Mouse (Mus musculus) CD4-positive naive resting alpha-beta T cell, adult 76 days (primary cell): ENCODE results near the gene Qpctl. TPM values are rescaled to one million over a fixed set of nuclear protein-coding genes. Genes with fewer than 3 reads are reported as not detected.

ENCODE experiments used
- total RNA-seq: library from RNA; stranded (reverse); gene quantifications from one replicate; pipeline ENCODE4 v1.2.4, GENCODE M21; 2023

Gene Qpctl
- 12.2 TPM for total RNA-seq

DNA sequence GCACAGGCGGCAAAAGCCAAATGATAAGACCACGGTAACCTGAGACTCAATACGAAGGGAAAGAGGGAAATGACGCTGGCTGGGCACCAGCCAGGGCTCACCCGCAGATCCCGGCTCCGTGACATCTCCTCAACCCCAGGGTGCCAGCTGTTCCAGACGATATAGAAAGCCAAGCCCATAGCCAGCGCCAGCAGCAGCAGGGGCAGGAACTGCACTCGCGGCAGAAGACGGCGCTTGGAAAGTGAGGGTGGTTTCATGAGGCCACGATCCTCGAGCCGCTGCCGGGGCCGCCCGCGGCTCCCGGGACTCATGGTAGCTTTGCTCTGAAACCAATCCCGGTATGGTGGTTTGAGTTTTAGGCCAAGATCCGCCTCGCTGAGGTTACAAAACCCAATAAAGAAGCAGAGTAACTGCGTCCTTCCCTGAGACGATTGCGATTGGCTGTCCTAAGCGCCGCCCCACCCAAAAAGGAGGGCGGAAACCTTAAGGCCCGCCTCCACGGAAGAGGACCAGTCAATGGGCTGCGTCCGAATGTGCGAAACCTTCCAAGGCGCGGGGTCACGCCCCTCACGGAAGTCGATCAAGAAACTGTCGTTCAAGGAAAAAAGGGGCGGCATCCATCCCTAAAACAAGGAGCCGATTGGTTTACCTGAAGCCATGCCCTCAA is at the start of gene Qpctl:
TSS of gene Qpctl (minus strand) at position 417 of the 667 bp plus-strand sequence.

GRCm38 (mm10) chr7:19175708-19176515 is 26.8 kb upstream of the Qpctl start, which contains the start of gene Eml2:
Eml2 (plus strand) TSS chr7:19176421.

GRCm38 (mm10) chr7:19165656-19166423 is 16.7 kb upstream of the Qpctl start, which contains the start of gene Gipr:
Gipr (minus strand) TSS chr7:19166127.

GRCm38 (mm10) chr7:19149626-19150025 is 535 bp upstream of the Qpctl start, which contains the start of gene Snrpd2:
Snrpd2 (plus strand) TSS chr7:19149722.

DNA sequence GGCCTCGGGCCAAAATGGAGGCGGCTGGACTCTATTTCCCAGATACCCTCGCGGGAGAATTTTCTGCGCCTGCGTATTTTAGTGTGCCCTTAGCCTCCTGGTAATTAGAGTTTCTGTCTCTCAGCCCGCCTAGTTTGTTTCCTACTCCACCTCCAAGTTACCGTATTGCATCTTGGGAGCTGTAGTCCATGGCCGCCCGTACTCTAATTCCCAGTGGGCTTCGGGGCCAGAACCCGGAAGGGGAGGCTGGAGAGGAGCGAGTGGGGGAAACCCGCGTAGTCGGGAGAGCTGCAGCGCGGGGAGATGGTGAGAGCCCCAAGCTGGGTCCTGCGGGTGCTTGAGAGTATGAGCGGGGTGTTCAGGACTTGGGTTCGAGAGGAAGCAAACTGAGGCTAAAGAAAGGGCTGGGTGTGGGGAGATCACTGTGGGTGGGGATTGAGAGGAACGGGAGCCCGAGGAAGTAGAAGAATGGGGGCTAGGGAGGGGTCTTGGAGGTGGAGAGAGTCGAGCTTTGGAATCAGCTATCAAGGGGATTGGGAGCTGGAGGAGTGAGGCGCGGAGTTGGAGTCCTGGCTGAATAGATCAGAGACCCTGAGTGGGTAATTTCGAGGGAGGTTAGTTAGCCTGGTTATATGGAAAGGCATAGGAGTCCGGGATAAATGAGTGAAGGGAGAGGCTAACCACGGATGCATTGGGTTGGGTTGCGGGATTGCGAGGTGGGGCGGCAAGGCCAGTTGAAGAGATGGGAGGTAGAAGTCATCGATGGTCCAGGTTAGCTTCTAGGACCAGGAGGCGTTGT is 29.3 kb downstream of the Qpctl start, which contains the start of gene Fbxo46:
TSS of gene Fbxo46 (plus strand) at position 229 of the 799 bp plus-strand sequence.

GRCm38 (mm10) chr7:19118028-19118771 is 30.9 kb downstream of the Qpctl start, which contains the start of gene Gm4969:
Gm4969 (minus strand) TSS chr7:19118368.

DNA sequence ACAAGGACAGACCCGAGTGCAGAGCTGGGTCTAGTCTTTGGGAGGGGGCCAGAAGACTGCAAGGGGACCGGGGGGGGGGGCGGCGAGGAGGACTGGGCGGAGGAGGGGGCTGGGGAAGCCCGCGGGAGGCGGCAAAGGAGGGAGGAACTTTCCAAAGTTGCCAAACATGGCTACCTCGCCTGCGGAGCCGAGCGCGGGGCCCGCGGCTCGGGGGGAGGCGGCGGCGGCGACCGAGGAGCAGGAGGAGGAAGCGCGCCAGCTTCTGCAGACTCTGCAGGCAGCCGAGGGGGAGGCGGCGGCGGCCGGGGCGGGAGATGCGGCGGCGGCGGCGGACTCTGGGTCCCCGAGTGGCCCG is 54.6 kb downstream of the Qpctl start, which contains the start of gene Six5:
TSS of gene Six5 (plus strand) at position 124 of the 355 bp plus-strand sequence.

Other genes with a start within 250 kb of the Qpctl start
- gene Ccdc61, start 238.9 kb downstream of the Qpctl start, total RNA-seq: 17.1 TPM
- gene Nova2, start 223.4 kb downstream of the Qpctl start, total RNA-seq: not detected
- gene Nanos2, start 161.9 kb downstream of the Qpctl start, total RNA-seq: not detected
- gene Mypop, start 158.0 kb downstream of the Qpctl start, total RNA-seq: 0.67 TPM
- 25.1 TPM for gene Irf2bp1, start 145.2 kb downstream of the Qpctl start, total RNA-seq
- gene Foxa3, start 125.8 kb downstream of the Qpctl start, total RNA-seq: not detected
- 90.4 TPM for gene Sympk, start 124.9 kb downstream of the Qpctl start, total RNA-seq
- not detected for gene Rsph6a, start 94.6 kb downstream of the Qpctl start, total RNA-seq
- 1.1 TPM for gene Dmwd, start 73.1 kb downstream of the Qpctl start, total RNA-seq
- 3.8 TPM for gene Dmpk, start 65.4 kb downstream of the Qpctl start, total RNA-seq
- not detected for gene Six5, start 54.7 kb downstream of the Qpctl start, total RNA-seq
- gene Gm4969, start 30.9 kb downstream of the Qpctl start, total RNA-seq: not detected
- gene Fbxo46, start 29.4 kb downstream of the Qpctl start, total RNA-seq: 15.4 TPM
- 62.7 TPM for gene Snrpd2, start 431 bp upstream of the Qpctl start, total RNA-seq
- not detected for gene Gipr, start 16.8 kb upstream of the Qpctl start, total RNA-seq
- 16.0 TPM for gene Eml2, start 27.1 kb upstream of the Qpctl start, total RNA-seq
- not detected for gene Gpr4, start 63.2 kb upstream of the Qpctl start, total RNA-seq
- gene Opa3, start 79.0 kb upstream of the Qpctl start, total RNA-seq: 42.1 TPM
- 262 TPM for gene Vasp, start 122.5 kb upstream of the Qpctl start, total RNA-seq
- 0.76 TPM for gene Ppm1n, start 130.8 kb upstream of the Qpctl start, total RNA-seq
- gene Rtn2, start 133.3 kb upstream of the Qpctl start, total RNA-seq: not detected
- gene Fosb, start 160.8 kb upstream of the Qpctl start, total RNA-seq: 701 TPM
- 67.1 TPM for gene Ercc1, start 195.5 kb upstream of the Qpctl start, total RNA-seq
- 9.0 TPM for gene Cd3eap, start 210.2 kb upstream of the Qpctl start, total RNA-seq
- gene Ppp1r13l, start 210.5 kb upstream of the Qpctl start, total RNA-seq: 1.3 TPM
- 69.8 TPM for gene Ercc2, start 232.7 kb upstream of the Qpctl start, total RNA-seq